Mouse (Mus musculus) Patski (cell line): ENCODE data around the gene Olfr1333. TPM values are rescaled to one million over a fixed set of nuclear protein-coding genes. Genes with fewer than 3 reads are reported as not detected.
"Not testable (repeated sequence)": the region's sequence is repeated elsewhere in the genome, so short reads cannot be mapped to it uniquely, and the experiment has no call there.

Source experiments
- ATAC-seq: fragments of 100-300 bp; one replicate; pipeline ENCODE4 v1.8.0; 2021
- CTCF ChIA-PET: fragments of 350-600 bp; sonication (Branson Sonifier 250); formaldehyde crosslinking; loops from one replicate; lab custom pipeline; 2022; ENCODE audit warnings: inconsistent platforms; lab: Charles Lee
- POLR2A ChIA-PET: fragments of 350-600 bp; sonication (Branson Sonifier 250); formaldehyde crosslinking; loops from one replicate; lab custom pipeline; 2022; ENCODE audit warnings: antibody characterized with exemption, inconsistent platforms; lab: Charles Lee
- DNase-seq: peaks from one replicate; pipeline ENCODE4 v3.0.0-alpha.2; 2011; ENCODE audit warnings: low read depth, low spot score
- H3K27me3 ChIP-seq: fragments of 371-371 bp; one replicate; pipeline ENCODE4 v1.5.1; 2021
- CTCF ChIP-seq: fragments of 100-300 bp; IDR thresholded peaks from one replicate; pipeline ENCODE4 v1.5.1; 2021
- in situ Hi-C: fragments of 300-500 bp; cut with MboI; formaldehyde crosslinking; loops from 3 replicates; pipeline ENCODE4 v1.11.1; 2018; ENCODE audit warnings: low pct_unique_long_range_greater_than_20kb, mixed read lengths
- polyA plus RNA-seq: library from polyadenylated mRNA; unstranded; gene quantifications from one replicate; pipeline ENCODE4 v1.2.3, GENCODE M21; 2021

Olfr1333 gene
- polyA plus RNA-seq = not detected

DNA sequence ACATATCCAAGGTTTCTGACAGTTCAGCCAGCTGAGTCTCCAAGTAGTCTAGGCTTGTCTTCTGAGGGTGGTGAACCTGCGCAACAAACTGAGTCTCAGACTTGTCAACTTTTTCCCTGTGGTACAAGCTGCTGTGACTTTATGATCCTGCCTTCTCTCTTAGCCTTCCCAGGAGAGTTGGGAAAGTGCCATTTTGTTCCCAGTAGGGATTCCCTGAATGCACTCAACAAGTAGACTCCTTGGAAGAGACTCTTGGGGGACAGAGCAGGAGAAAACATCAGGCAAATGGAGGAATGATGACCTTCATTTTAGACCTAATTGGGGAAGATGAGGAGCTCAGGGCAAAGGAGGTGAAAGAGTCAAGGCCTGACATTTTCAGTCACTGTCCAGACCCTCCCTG, at the start of gene Olfr1333:
Gene Olfr1333, minus strand, starts transcription at position 101 of the 400 bp plus-strand sequence.
- in situ Hi-C loops = loop anchor here (5.0 kb wide), 1 partner anchor 39 kb away; no protein-coding TSS in a partner anchor

GRCm38 (mm10) chr4:118867566-118867965, 31.5 kb upstream of the Olfr1333 start:
- POLR2A ChIA-PET = no interaction called here
- CTCF ChIA-PET = no interaction called here
- H3K27me3 ChIP-seq = peaks cover 7% of the 10 kb centered on the region
- peak; percentile 1 for DNase-seq
- TF ChIP-seq CTCF = no peak
- ATAC-seq = no peak
- in situ Hi-C loops = no loop called here

More for the DNA sequence above, at the start of gene Olfr1333:
- TF ChIP-seq CTCF = no peak
- DNase-seq (no peak), ATAC-seq (no peak)
- ChIA-PET POLR2A (no interaction called here), CTCF (no interaction called here)
- no peaks in the 10 kb centered on the region for H3K27me3 ChIP-seq

DNA sequence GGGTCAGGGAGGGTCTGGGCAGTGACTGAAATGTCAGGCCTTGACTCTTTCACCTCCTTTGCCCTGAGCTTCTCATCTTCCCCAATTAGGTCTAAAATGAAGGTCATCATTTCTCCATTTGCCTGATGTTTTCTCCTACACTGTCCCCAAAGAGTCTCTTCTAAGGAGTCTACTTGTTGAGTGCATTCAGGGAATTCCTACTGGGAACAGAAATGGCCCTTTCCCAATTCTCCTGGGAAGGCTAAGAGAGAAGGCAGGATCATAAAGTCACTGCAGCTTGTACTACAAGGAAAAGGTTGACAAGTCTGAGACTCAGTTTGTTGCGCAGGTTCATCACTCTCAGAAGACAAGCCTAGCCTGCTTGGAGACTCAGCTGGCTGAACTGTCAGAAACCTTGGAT, 28.3 kb upstream of the Olfr1333 start, which contains the start of gene Olfr1331:
Gene Olfr1331, plus strand, starts transcription at position 301 of the 400 bp plus-strand sequence.
- in situ Hi-C loops = no loop called here
- no peak for TF ChIP-seq CTCF
- CTCF ChIA-PET = no interaction called here
- DNase-seq (no peak), ATAC-seq (no peak)
- H3K27me3 ChIP-seq = no peaks in the 10 kb centered on the region
- POLR2A ChIA-PET = no interaction called here

GRCm38 (mm10) chr4:118862704-118863103, 26.6 kb upstream of the Olfr1333 start:
- ChIA-PET POLR2A (no interaction called here), CTCF (no interaction called here)
- no peaks in the 10 kb centered on the region for H3K27me3 ChIP-seq
- DNase-seq = no peak
- no peak for TF ChIP-seq CTCF
- in situ Hi-C loops = no loop called here
- no peak for ATAC-seq

GRCm38 (mm10) chr4:118861791-118862190, 25.7 kb upstream of the Olfr1333 start:
- ATAC-seq = no peak
- in situ Hi-C loops = no loop called here
- TF ChIP-seq CTCF = no peak
- POLR2A ChIA-PET = no interaction called here
- no peak for DNase-seq
- H3K27me3 ChIP-seq = no peaks in the 10 kb centered on the region
- CTCF ChIA-PET = no interaction called here

DNA sequence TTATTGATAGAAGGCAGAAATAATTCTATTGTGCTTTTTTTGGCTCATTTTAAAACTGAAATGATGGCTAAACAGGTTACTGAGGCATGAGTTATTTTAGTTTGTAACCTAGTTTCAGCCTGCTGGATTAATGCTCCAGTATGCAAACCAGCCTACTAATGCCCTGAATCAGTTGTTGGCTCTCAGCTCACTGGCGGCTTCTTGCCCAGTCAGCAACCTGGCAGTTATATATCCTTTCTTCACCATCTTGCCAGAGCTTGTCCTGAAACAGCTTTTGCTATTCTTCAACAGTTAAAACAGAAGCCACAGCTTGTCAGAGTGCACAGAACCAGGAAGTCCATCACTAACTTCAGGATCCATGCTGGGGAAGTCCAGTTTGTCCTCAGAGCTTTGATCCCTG, 17.2 kb downstream of the Olfr1333 start:
- H3K27me3 ChIP-seq = no peaks in the 10 kb centered on the region
- DNase-seq (no peak), ATAC-seq (no peak)
- TF ChIP-seq CTCF = no peak
- POLR2A ChIA-PET = no interaction called here
- CTCF ChIA-PET = no interaction called here
- in situ Hi-C loops = no loop called here

DNA sequence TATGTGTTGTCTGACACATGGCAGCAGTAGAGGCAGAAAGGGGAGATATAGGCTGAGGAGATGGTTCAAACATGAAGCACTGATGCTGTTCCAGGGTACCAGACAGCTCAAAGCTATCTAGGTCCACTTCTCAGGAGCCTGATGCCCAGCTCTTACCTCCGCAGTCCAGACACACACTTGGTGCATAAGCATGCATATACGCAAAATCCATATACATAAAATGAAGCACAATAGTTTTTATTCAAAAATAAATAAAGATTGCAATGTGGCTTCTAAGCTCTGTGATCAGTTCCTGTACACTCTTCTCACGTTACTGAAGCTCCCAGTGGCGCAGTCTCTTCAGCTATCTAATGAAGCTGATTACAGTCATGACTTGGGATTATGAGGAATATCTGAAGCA, 26.2 kb downstream of the Olfr1333 start, which contains the start of gene Olfr1335:
Gene Olfr1335, minus strand, starts transcription at position 101 of the 400 bp plus-strand sequence.
- H3K27me3 ChIP-seq = no peaks in the 10 kb centered on the region
- DNase-seq = no peak
- in situ Hi-C loops = no loop called here
- ChIA-PET POLR2A (no interaction called here), CTCF (no interaction called here)
- TF ChIP-seq CTCF = no peak
- ATAC-seq = no peak

GRCm38 (mm10) chr4:118792796-118793195, 43.3 kb downstream of the Olfr1333 start:
- in situ Hi-C loops, ATAC-seq: not testable (repeated sequence)

GRCm38 (mm10) chr4:118782486-118782885, 53.6 kb downstream of the Olfr1333 start, which contains the start of gene Olfr1337:
Gene Olfr1337, minus strand, starts transcription at chr4:118782586.
- POLR2A ChIA-PET = no interaction called here
- ATAC-seq (no peak), DNase-seq (no peak)
- H3K27me3 ChIP-seq = peaks cover 4% of the 10 kb centered on the region
- no peak for TF ChIP-seq CTCF
- CTCF ChIA-PET = no interaction called here
- in situ Hi-C loops = no loop called here

More at GRCm38 (mm10) chr4:118792796-118793195, 43.3 kb downstream of the Olfr1333 start:
- H3K27me3 ChIP-seq, DNase-seq, POLR2A ChIA-PET, CTCF ChIA-PET: not testable (repeated sequence)

Other genes with a start within 250 kb of the Olfr1333 start
- gene Cfap57, start 215.5 kb downstream of the Olfr1333 start, polyA plus RNA-seq = 0.04 TPM
- gene Ebna1bp2, start 215.5 kb downstream of the Olfr1333 start, polyA plus RNA-seq = 75.4 TPM
- not detected for gene Olfr62, start 177.3 kb downstream of the Olfr1333 start, polyA plus RNA-seq
- not detected for gene Olfr1342, start 143.5 kb downstream of the Olfr1333 start, polyA plus RNA-seq
- not detected for gene Olfr1341, start 132.8 kb downstream of the Olfr1333 start, polyA plus RNA-seq
- gene Olfr1340, start 116.1 kb downstream of the Olfr1333 start, polyA plus RNA-seq = not detected
- not detected for gene Olfr1339, start 104.1 kb downstream of the Olfr1333 start, polyA plus RNA-seq
- not detected for gene Olfr1338, start 77.5 kb downstream of the Olfr1333 start, polyA plus RNA-seq
- not detected for gene Olfr1337, start 53.7 kb downstream of the Olfr1333 start, polyA plus RNA-seq
- gene Olfr1335, start 26.3 kb downstream of the Olfr1333 start, polyA plus RNA-seq = not detected
- not detected for gene Olfr1331, start 28.4 kb upstream of the Olfr1333 start, polyA plus RNA-seq
- not detected for gene Olfr1330, start 52.3 kb upstream of the Olfr1333 start, polyA plus RNA-seq
- not detected for gene Olfr1329, start 81.2 kb upstream of the Olfr1333 start, polyA plus RNA-seq
- not detected for gene Olfr1328, start 102.3 kb upstream of the Olfr1333 start, polyA plus RNA-seq
- gene Lao1, start 125.3 kb upstream of the Olfr1333 start, polyA plus RNA-seq = not detected